Comparison of ENCODE assay signal across 8 mouse cellular contexts in genomic region chr19:10183299-10183983, GRCm38 (mm10). TPM values are rescaled to one million over a fixed set of nuclear protein-coding genes. Genes with fewer than 3 reads are reported as not detected.
A peak's percentile ranks its signal among the peaks of the same experiment; 100 is the strongest.
DNase-seq lines count a peak whose midpoint lies in the region; ATAC-seq and TF ChIP-seq lines count a peak whose summit lies in the region.

No protein-coding gene starts in this region.

- H3K9ac ChIP-seq in intestine, embryonic 16.5 days (ENCODE audit: low read depth, low read length) = peak overlapping the region; percentile 95

- TF ChIP-seq POLR2A in spleen, adult 2 months (IDR thresholded peaks at IDR 0.05; ENCODE audit: low read depth, low read length) = no peak

- peaks cover 23% of the 10 kb centered on the region; the same call in 1 of the 2 replicates for H3K36me3 ChIP-seq in intestine, embryonic 16.5 days (ENCODE audit: control insufficient read depth, insufficient read depth, low read length)
- no peaks in the 10 kb centered on the region for H3K36me3 ChIP-seq in spleen, adult 2 months (ENCODE audit: control insufficient read depth, insufficient read depth, low read length)

- H3K27ac ChIP-seq in intestine, embryonic 16.5 days (ENCODE audit: low read length) = peak overlapping the region; percentile 91
- H3K27ac ChIP-seq in spleen, adult 2 months (ENCODE audit: insufficient read depth, low read length) = peak overlapping the region; percentile 53

- under 1% methylated on average over 35 of the region's 35 CpGs for WGBS in intestine, embryonic 16.5 days
- 5% methylated on average over 35 of the region's 35 CpGs for WGBS in spleen, adult 2 months

- DNase-seq in thymus, adult 18-20 months = peak; percentile 36 to 51
- DNase-seq in thymus, postnatal 25 days = no peak
- peak; percentile 80 for DNase-seq in embryo, embryonic 9.5 days (ENCODE audit: extremely low spot score)
- peak; percentile 84 to 85 for DNase-seq in left cerebral cortex, postnatal 36 days (ENCODE audit: low spot score in 2 of 2)
- DNase-seq in spleen, adult 2 months (ENCODE audit: low read depth in 1 of 2, low spot score in 2 of 2) = no peak

- intact Hi-C loops in left cerebral cortex, postnatal 36 days (cut with DNase I) = loop anchor here (2.0 to 5.0 kb wide), 2 partner anchors 83 to 141 kb away; partner anchors contain the start of genes Fads2 and Fads3

- H3K4me3 ChIP-seq in intestine, embryonic 16.5 days (ENCODE audit: low read length) = peak overlapping the region; percentile 86
- H3K4me3 ChIP-seq in spleen, adult 2 months (ENCODE audit: extremely low read depth, insufficient read depth, insufficient read length) = peak overlapping the region; percentile 72

- no peaks in the 10 kb centered on the region for H3K9me3 ChIP-seq in intestine, embryonic 16.5 days (ENCODE audit: control insufficient read depth, low read length)

- peaks cover 6% of the 10 kb centered on the region for H3K4me1 ChIP-seq in intestine, embryonic 16.5 days (ENCODE audit: control insufficient read depth, insufficient read depth, low read length)
- no peaks in the 10 kb centered on the region; the same call in 1 of the 2 replicates for H3K4me1 ChIP-seq in spleen, adult 2 months (ENCODE audit: control insufficient read depth, insufficient read depth, insufficient read length)

- H3K4me2 ChIP-seq in intestine, embryonic 16.5 days (ENCODE audit: low read depth, low read length) = peak overlapping the region; percentile 70

- no peak for TF ChIP-seq CTCF in spleen, adult 2 months (IDR thresholded peaks at IDR 0.05; ENCODE audit: extremely low read depth, insufficient read depth, insufficient read length, insufficient replicate concordance)

- no peaks in the 10 kb centered on the region for H3K27me3 ChIP-seq in intestine, embryonic 16.5 days (replicated peaks; ENCODE audit: control insufficient read depth, insufficient read depth, low read length)
- no peaks in the 10 kb centered on the region for H3K27me3 ChIP-seq in spleen, adult 2 months (ENCODE audit: control insufficient read depth, insufficient read depth, low read length)

- peak; percentile 45 for ATAC-seq in granulocyte monocyte progenitor cell, adult 5-6 weeks (replicated peaks; ENCODE audit: poor library complexity, severe bottlenecking)
- peak; percentile 68 for ATAC-seq in intestine, embryonic 16.5 days
- ATAC-seq in megakaryocyte-erythroid progenitor cell, adult 5-6 weeks (replicated peaks; ENCODE audit: low FRiP score, low TSS enrichment, poor library complexity, severe bottlenecking) = peak; percentile 64

RNA-seq across cellular contexts. Expression of gene Fads1, which starts 0.8 kb away (rescaled TPM):
- total RNA-seq in granulocyte monocyte progenitor cell, adult 5-6 weeks (2014; fragmentation: Nextera tagmentation) = 11.3 and 14.5 TPM in 2 replicates
- total RNA-seq in granulocyte monocyte progenitor cell, adult 5-6 weeks (2017) = 9.7 and 18.5 TPM in 2 replicates
- 146 and 154 TPM in 2 replicates for polyA plus RNA-seq in intestine, embryonic 16.5 days (2015; fragmentation: Nextera tagmentation; extraction: Ambion mirVana)
- total RNA-seq in left cerebral cortex, postnatal 36 days (2021) = 100 to 1,000 TPM; 183 to 192 TPM
- total RNA-seq in megakaryocyte-erythroid progenitor cell, adult 5-6 weeks (2014; fragmentation: Nextera tagmentation) = 50.6 and 51.2 TPM in 2 replicates
- 23.2 and 26.6 TPM in 2 replicates for total RNA-seq in megakaryocyte-erythroid progenitor cell, adult 5-6 weeks (2017)
- polyA plus RNA-seq in spleen, adult 2 months (2012; rRNA removed) = 17.8 and 20.0 TPM in 2 replicates

RNA-seq across cellular contexts. Expression of gene Tmem258, which starts 20.4 kb away (rescaled TPM):
- 356 and 442 TPM in 2 replicates for total RNA-seq in granulocyte monocyte progenitor cell, adult 5-6 weeks (2014; fragmentation: Nextera tagmentation)
- total RNA-seq in granulocyte monocyte progenitor cell, adult 5-6 weeks (2017) = 191 and 246 TPM in 2 replicates
- polyA plus RNA-seq in intestine, embryonic 16.5 days (2015; fragmentation: Nextera tagmentation; extraction: Ambion mirVana) = 466 and 467 TPM in 2 replicates
- 10 to 100 TPM; 65.4 to 66.1 TPM for total RNA-seq in left cerebral cortex, postnatal 36 days (2021)
- total RNA-seq in megakaryocyte-erythroid progenitor cell, adult 5-6 weeks (2014; fragmentation: Nextera tagmentation) = 222 and 247 TPM in 2 replicates
- total RNA-seq in megakaryocyte-erythroid progenitor cell, adult 5-6 weeks (2017) = 196 and 256 TPM in 2 replicates
- 70.4 and 88.0 TPM in 2 replicates for polyA plus RNA-seq in spleen, adult 2 months (2012; rRNA removed)

RNA-seq across cellular contexts. Expression of gene Fen1, which starts 20.5 kb away (rescaled TPM):
- 82.9 and 89.7 TPM in 2 replicates for total RNA-seq in granulocyte monocyte progenitor cell, adult 5-6 weeks (2014; fragmentation: Nextera tagmentation)
- total RNA-seq in granulocyte monocyte progenitor cell, adult 5-6 weeks (2017) = 145 and 160 TPM in 2 replicates
- polyA plus RNA-seq in intestine, embryonic 16.5 days (2015; fragmentation: Nextera tagmentation; extraction: Ambion mirVana) = 77.9 and 87.8 TPM in 2 replicates
- total RNA-seq in left cerebral cortex, postnatal 36 days (2021) = 10 to 100 TPM in 1 of 2 experiments, 1 to 10 TPM in 1; 10.0 to 13.9 TPM
- total RNA-seq in megakaryocyte-erythroid progenitor cell, adult 5-6 weeks (2014; fragmentation: Nextera tagmentation) = 112 and 116 TPM in 2 replicates
- 136 and 160 TPM in 2 replicates for total RNA-seq in megakaryocyte-erythroid progenitor cell, adult 5-6 weeks (2017)
- 16.0 and 23.4 TPM in 2 replicates for polyA plus RNA-seq in spleen, adult 2 months (2012; rRNA removed)

RNA-seq across cellular contexts. Expression of gene Myrf, which starts 57.1 kb away (rescaled TPM):
- not detected in 2 replicates for total RNA-seq in granulocyte monocyte progenitor cell, adult 5-6 weeks (2014; fragmentation: Nextera tagmentation)
- not detected in 2 replicates for total RNA-seq in granulocyte monocyte progenitor cell, adult 5-6 weeks (2017)
- 9.9 and 10.1 TPM in 2 replicates for polyA plus RNA-seq in intestine, embryonic 16.5 days (2015; fragmentation: Nextera tagmentation; extraction: Ambion mirVana)
- total RNA-seq in left cerebral cortex, postnatal 36 days (2021) = 10 to 100 TPM; 17.1 to 18.9 TPM
- not detected in 2 replicates for total RNA-seq in megakaryocyte-erythroid progenitor cell, adult 5-6 weeks (2014; fragmentation: Nextera tagmentation)
- total RNA-seq in megakaryocyte-erythroid progenitor cell, adult 5-6 weeks (2017) = not detected in 2 replicates
- polyA plus RNA-seq in spleen, adult 2 months (2012; rRNA removed) = 2.3 and 3.8 TPM in 2 replicates

Comparison
In these comparisons a context has a peak if more than half of its experiments do, and no peak if none do; other contexts are left out.
1. DNase-seq: peak in thymus, adult 18-20 months (2 of 2), embryo, embryonic 9.5 days (single experiment) and left cerebral cortex, postnatal 36 days (2 of 2); none in thymus, postnatal 25 days (single experiment) and spleen, adult 2 months (0 of 2).
2. RNA of gene Fen1, which starts 20.5 kb away (total RNA-seq): 112 to 160 TPM in megakaryocyte-erythroid progenitor cell, adult 5-6 weeks and 82.9 to 160 TPM in granulocyte monocyte progenitor cell, adult 5-6 weeks; 10.0 to 13.9 TPM in left cerebral cortex, postnatal 36 days; every median in the first group is over 4 times any median in the second.
3. Peak in every context shown above with its lines, with median percentiles within 50 percentile points of each other: ATAC-seq.